Mouse (Mus musculus) lung, postnatal 0 days (tissue): ENCODE data around the gene Srarp.

Source experiments
- CTCF ChIP-seq: IDR thresholded peaks from 2 replicates; pipeline ENCODE4 v1.5.1; 2016; ENCODE audit warnings: antibody characterized with exemption, mild to moderate bottlenecking
- EP300 ChIP-seq: IDR thresholded peaks from 2 replicates; pipeline ENCODE4 v1.6.1; 2016; ENCODE audit warnings: antibody characterized with exemption, mild to moderate bottlenecking, control low read depth

- no peak for TF ChIP-seq CTCF
- TF ChIP-seq EP300, result no peak
These were observed 18.9 kb upstream of the Srarp start for GRCm38 (mm10) chr4:141454581-141455350.
